Mouse (Mus musculus): ENCODE measurements around the gene Acss3. TPM values are rescaled to one million over a fixed set of nuclear protein-coding genes. Genes with fewer than 3 reads are reported as not detected.

The Acss3 gene
- polyA plus RNA-seq, 1 experiment, result 0.08 TPM

DNA sequence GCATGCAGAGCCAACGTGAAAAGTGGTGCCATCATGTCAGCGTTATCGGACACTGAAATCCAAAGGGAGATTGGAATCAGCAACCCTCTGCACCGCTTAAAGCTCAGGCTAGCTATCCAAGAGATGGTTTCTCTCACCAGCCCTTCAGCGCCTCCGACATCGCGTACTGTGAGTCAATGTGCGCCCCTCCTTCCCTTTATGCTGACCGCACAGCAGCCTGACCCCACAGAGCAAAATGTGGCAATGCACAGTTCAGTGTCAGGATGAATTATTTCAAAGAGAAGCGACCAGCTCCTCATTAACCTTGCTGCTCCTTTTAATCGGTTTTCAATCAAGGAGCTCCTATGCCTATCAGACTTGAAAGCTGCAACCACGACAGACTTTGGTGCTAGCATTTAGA, 227.1 kb downstream of the Acss3 start:
- Histone ChIP-seq H3K27me3 (ENCODE audit: control insufficient read depth, insufficient read depth, insufficient read length) (no peaks in the 10 kb centered on the region), H3K79me2 (ENCODE audit: control insufficient read depth, insufficient read depth) (no peaks in the 10 kb centered on the region), H3ac (ENCODE audit: control insufficient read depth, insufficient read length, low read depth) (no peak overlapping the region), H3K79me3 (ENCODE audit: low read depth) (no peaks in the 10 kb centered on the region), H3K4me3 (ENCODE audit: insufficient read depth, poor library complexity, severe bottlenecking) (no peak overlapping the region), H3K36me3 (ENCODE audit: control insufficient read depth, insufficient read depth) (no peaks in the 10 kb centered on the region)
- TF ChIP-seq FOSL1 (IDR thresholded peaks at IDR 0.05; ENCODE audit: insufficient read depth, low read length, poor library complexity, severe bottlenecking) (no peak), MYOG (IDR thresholded peaks at IDR 0.05; ENCODE audit: control insufficient read depth, extremely low read depth, insufficient read length) (no peak), CTCF (IDR thresholded peaks at IDR 0.05; ENCODE audit: control insufficient read depth, insufficient read depth, insufficient read length) (no peak), MYOD1 (IDR thresholded peaks at IDR 0.05; ENCODE audit: control insufficient read depth, insufficient read length, low read depth) (no peak), MAX (IDR thresholded peaks at IDR 0.05) (no peak), USF1 (IDR thresholded peaks at IDR 0.05; ENCODE audit: low read depth) (no peak), CEBPB (IDR thresholded peaks at IDR 0.05; ENCODE audit: low read depth) (no peak)

Other genes with a start within 250 kb of the Acss3 start
- 0.19 TPM for gene Lin7a, start 148.0 kb upstream of the Acss3 start, polyA plus RNA-seq (2012; fragmentation: generic; extraction: Trizol)

Measured in C2C12 (cell line).